Mouse (Mus musculus): ENCODE results near the gene Bach1. TPM values are rescaled to one million over a fixed set of nuclear protein-coding genes. Genes with fewer than 3 reads are reported as not detected.
A peak's percentile ranks its signal among the peaks of the same experiment; 100 is the strongest.

The Bach1 gene
- not detected in 2 replicates for polyA plus RNA-seq (2012; ENCODE audit: insufficient read depth, insufficient read length, low replicate concordance, missing spikeins)

DNA sequence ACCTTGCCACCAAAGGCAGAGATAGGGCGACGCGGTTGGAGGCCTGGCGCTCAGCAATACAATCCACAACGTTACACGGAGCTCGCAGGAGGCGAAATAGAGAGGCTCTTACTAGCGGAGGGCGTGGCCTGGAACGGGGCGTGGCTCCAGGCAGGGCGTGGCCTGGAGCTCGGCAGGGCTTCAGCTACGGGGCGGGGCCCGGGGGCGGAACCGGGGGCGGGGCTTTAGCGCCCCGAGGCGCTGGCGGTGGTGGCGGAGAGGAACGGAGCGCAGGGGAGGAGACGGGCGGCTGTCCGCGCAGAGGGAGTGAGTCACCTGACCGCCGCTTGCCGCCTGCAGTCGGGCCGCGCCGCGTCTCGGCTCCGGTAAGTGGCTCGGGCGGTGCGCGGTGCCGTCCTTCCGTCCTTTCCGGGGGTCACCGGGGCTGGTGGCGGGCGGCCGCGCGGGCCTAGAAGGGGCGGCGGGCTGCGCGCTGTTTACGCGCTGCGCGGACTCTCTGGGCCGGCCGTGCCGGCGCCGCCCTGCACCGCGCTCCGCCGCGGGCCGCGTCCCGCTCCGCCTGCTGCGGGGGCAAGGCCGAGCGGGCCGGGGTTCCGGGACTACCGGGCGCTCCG, at the start of gene Bach1:
Gene Bach1 (plus strand): TSS at position 254 of the 614 bp plus-strand sequence.
- peak within 1 kb of the TSS; percentile 93 for H3K4me3 ChIP-seq (ENCODE audit: insufficient read depth, low read depth, low read length)
- WGBS, result under 1% methylated on average over 83 of the region's 84 CpGs
- peak; percentile 83 for TF ChIP-seq POLR2A (IDR thresholded peaks at IDR 0.05; ENCODE audit: insufficient read depth, low read depth, low read length)
- TF ChIP-seq CTCF (IDR thresholded peaks at IDR 0.05; ENCODE audit: insufficient read depth, low read depth, low read length), result no peak
- peak within 1 kb of the TSS; percentile 78 for H3K27ac ChIP-seq (ENCODE audit: insufficient read depth, low read depth, low read length)
- peaks cover 10% of the 10 kb centered on the region for H3K4me1 ChIP-seq (ENCODE audit: control insufficient read depth, insufficient read depth, low read length)

DNA sequence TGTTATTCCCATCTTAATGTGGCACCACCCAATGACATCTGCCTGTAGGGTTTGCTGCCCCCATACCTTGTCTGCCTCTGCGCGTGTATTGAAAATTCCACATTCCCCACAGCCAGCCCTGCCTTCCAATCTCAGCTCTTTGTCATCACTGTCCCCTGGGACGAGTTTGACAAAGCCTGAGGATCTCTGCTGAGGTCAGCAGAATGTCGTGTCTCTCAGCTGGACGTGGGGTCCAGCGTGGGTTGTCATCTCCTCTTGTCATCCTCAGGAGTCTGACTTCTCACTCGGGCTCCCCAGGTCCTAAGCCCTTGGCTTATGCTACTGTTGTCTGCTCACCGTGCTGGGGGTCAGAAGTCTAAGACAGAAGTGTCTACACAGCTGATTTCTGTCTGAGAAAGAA, 46.4 kb upstream of the Bach1 start:
- no peak overlapping the region for H3K27ac ChIP-seq (ENCODE audit: insufficient read depth, low read depth, low read length)
- H3K4me1 ChIP-seq (ENCODE audit: control insufficient read depth, insufficient read depth, low read length), result no peaks in the 10 kb centered on the region
- 87% methylated on average over 8 of the region's 8 CpGs for WGBS
- TF ChIP-seq CTCF (IDR thresholded peaks at IDR 0.05; ENCODE audit: insufficient read depth, low read depth, low read length), result no peak
- TF ChIP-seq POLR2A (IDR thresholded peaks at IDR 0.05; ENCODE audit: insufficient read depth, low read depth, low read length), result no peak
- no peak overlapping the region for H3K4me3 ChIP-seq (ENCODE audit: insufficient read depth, low read depth, low read length)

DNA sequence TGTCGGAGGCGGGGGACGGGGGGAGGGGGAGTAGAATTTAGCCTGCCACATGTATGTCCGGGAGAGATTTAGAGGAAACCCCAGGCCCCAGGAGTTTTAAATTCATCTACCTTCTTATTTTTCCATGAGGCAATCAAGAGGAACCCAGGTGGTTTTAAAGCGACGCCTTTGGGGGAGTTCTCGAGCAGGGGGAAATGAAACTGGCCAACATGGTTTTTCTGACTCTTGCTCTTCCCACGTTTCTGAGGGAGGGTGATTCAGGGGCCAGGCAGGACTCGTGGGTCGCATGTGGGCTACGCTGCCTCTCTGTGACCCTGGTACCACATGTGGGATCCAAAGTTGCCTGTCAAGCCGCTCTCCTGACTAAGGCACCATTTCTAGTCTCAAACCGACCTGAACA, 45.8 kb upstream of the Bach1 start:
- no peaks in the 10 kb centered on the region for H3K4me1 ChIP-seq (ENCODE audit: control insufficient read depth, insufficient read depth, low read length)
- H3K27ac ChIP-seq (ENCODE audit: insufficient read depth, low read depth, low read length), result no peak overlapping the region
- H3K4me3 ChIP-seq (ENCODE audit: insufficient read depth, low read depth, low read length), result no peak overlapping the region
- no peak for TF ChIP-seq POLR2A (IDR thresholded peaks at IDR 0.05; ENCODE audit: insufficient read depth, low read depth, low read length)
- TF ChIP-seq CTCF (IDR thresholded peaks at IDR 0.05; ENCODE audit: insufficient read depth, low read depth, low read length), result no peak
- WGBS, result 92% methylated on average over 13 of the region's 13 CpGs

DNA sequence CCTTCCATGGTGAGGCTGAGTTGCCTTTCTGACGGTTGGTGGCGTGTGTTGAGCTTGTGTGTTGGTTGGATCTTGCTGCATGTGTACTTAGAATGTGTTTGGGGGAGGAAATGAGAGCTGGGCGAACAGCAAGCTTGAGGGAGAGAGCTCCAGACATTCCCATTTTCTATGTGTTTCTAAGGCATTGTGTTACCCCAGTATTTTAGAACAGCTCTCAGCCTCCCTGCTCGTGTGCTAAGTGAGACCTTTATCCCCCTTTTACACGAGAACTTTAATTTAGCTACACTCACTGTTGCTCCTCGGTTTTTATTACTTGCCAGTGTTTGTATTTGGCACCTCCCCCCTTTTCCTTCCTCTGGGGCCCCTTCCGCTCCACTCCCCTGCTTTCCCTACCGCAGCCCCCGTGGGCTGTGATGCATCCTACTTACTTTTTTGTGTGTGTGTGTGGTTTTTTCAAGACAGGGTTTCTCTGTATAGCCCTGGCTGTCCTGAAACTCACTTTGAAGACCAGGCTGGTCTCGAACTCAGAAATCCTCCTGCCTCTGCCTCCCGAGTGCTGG, 44.6 kb upstream of the Bach1 start:
- WGBS, result 67% methylated on average over 11 of the region's 11 CpGs

DNA sequence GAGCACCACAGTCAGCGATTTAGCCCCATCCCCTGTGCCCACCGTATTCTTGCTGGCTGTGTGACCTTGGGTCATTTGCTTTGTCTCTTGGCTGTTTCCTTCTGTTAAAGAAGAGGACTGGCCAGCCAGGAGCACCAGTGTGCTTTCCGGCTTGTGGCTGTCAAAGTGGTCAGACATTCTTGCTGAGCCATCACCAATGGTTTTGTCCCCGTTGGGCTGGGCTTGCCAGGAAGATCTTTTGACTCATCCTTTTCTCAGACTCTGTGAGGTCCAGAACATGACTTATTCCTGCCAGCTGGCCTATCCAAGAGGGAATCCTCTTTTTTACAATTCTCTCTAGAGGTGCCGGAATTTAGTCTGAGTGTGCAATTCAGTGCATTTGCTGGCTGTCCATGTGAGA, 43.7 kb upstream of the Bach1 start:
- Histone ChIP-seq H3K27ac (ENCODE audit: insufficient read depth, low read depth, low read length) (no peak overlapping the region), H3K4me1 (ENCODE audit: control insufficient read depth, insufficient read depth, low read length) (0 out of 2 replicates have a peak, but pooled peaks cover 4% of the 10 kb centered on the region), H3K4me3 (ENCODE audit: insufficient read depth, low read depth, low read length) (no peak overlapping the region)
- TF ChIP-seq CTCF (IDR thresholded peaks at IDR 0.05; ENCODE audit: insufficient read depth, low read depth, low read length) (no peak), POLR2A (IDR thresholded peaks at IDR 0.05; ENCODE audit: insufficient read depth, low read depth, low read length) (no peak)
- 87% methylated on average over 5 of the region's 5 CpGs for WGBS

More for the DNA sequence above, 44.6 kb upstream of the Bach1 start:
- no peak overlapping the region for H3K27ac ChIP-seq (ENCODE audit: insufficient read depth, low read depth, low read length)
- 0 out of 2 replicates have a peak, but pooled peaks cover 4% of the 10 kb centered on the region for H3K4me1 ChIP-seq (ENCODE audit: control insufficient read depth, insufficient read depth, low read length)
- TF ChIP-seq CTCF (IDR thresholded peaks at IDR 0.05; ENCODE audit: insufficient read depth, low read depth, low read length) (no peak), POLR2A (IDR thresholded peaks at IDR 0.05; ENCODE audit: insufficient read depth, low read depth, low read length) (no peak)
- H3K4me3 ChIP-seq (ENCODE audit: insufficient read depth, low read depth, low read length), result no peak overlapping the region

DNA sequence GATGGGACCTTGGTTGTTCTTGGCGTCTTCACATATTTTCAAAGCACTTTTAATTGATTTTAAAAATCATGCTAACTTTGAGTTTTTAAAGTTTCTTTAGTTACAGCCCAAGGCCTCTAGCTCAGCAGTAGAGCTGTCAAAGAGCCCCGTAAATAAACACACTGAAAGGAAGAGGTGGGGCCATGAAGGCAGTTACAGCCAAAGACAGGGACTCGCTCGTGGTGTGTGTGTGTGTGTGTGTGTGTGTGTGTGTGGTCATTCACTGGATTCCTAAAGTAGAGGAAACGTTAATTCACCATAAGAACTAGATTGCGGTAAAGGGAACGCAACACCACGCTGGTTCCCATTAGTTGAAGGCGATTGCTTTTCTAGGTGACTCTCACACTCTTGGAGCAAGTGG, 43.2 kb upstream of the Bach1 start:
- no peak overlapping the region for H3K4me3 ChIP-seq (ENCODE audit: insufficient read depth, low read depth, low read length)
- H3K4me1 ChIP-seq (ENCODE audit: control insufficient read depth, insufficient read depth, low read length), result 0 out of 2 replicates have a peak, but pooled peaks cover 4% of the 10 kb centered on the region
- 79% methylated on average over 9 of the region's 9 CpGs for WGBS
- no peak overlapping the region for H3K27ac ChIP-seq (ENCODE audit: insufficient read depth, low read depth, low read length)
- TF ChIP-seq CTCF (IDR thresholded peaks at IDR 0.05; ENCODE audit: insufficient read depth, low read depth, low read length) (no peak), POLR2A (IDR thresholded peaks at IDR 0.05; ENCODE audit: insufficient read depth, low read depth, low read length) (no peak)

DNA sequence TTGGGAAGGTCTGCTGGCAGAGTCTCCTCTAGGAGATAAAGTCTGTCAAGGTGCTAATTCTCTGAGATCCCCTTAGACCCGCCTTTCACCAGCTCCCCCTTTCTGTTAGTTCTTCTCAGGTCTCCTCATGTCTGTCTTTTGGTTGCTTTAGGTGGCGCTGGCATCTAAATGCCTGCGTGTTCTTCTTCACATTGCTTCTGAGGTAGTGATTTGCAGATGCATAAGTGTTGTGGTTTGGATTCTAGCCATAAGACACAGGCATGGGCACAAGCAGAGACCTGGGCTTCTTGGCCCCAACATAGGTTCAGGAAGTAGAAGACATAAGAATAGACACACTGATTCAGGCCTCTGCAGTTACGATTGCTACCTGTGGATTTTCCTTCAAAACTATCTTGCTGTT, 42.0 kb upstream of the Bach1 start:
- Histone ChIP-seq H3K4me3 (ENCODE audit: insufficient read depth, low read depth, low read length) (no peak overlapping the region), H3K27ac (ENCODE audit: insufficient read depth, low read depth, low read length) (no peak overlapping the region), H3K4me1 (ENCODE audit: control insufficient read depth, insufficient read depth, low read length) (peaks cover 4% of the 10 kb centered on the region; the same call in 1 of the 2 replicates)
- TF ChIP-seq CTCF (IDR thresholded peaks at IDR 0.05; ENCODE audit: insufficient read depth, low read depth, low read length) (no peak), POLR2A (IDR thresholded peaks at IDR 0.05; ENCODE audit: insufficient read depth, low read depth, low read length) (no peak)
- 93% methylated on average over 4 of the region's 4 CpGs for WGBS

DNA sequence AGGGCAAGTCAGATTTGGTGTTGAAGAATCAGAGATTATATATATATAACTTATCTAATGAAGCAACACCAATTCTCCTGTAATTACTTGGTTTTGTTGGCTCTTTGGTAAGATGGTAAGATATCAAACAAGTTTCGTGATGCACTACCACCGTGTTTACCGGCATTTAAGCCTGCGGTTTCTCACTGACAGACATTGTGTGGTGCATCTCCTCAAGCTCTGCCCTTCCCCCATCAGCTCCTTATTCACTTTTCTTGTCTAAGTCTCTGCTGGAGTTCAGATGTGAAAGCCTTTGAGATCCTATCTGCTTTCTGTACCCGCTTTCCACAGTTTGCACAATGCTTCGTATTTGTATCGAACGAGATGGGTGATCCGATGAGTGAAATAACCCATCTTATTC, 41.5 kb upstream of the Bach1 start:
- no peak overlapping the region for H3K4me3 ChIP-seq (ENCODE audit: insufficient read depth, low read depth, low read length)
- TF ChIP-seq CTCF (IDR thresholded peaks at IDR 0.05; ENCODE audit: insufficient read depth, low read depth, low read length) (no peak), POLR2A (IDR thresholded peaks at IDR 0.05; ENCODE audit: insufficient read depth, low read depth, low read length) (no peak)
- H3K27ac ChIP-seq (ENCODE audit: insufficient read depth, low read depth, low read length), result no peak overlapping the region
- peaks cover 4% of the 10 kb centered on the region; the same call in 1 of the 2 replicates for H3K4me1 ChIP-seq (ENCODE audit: control insufficient read depth, insufficient read depth, low read length)
- 95% methylated on average over 9 of the region's 9 CpGs for whole genome bisulfite sequencing

DNA sequence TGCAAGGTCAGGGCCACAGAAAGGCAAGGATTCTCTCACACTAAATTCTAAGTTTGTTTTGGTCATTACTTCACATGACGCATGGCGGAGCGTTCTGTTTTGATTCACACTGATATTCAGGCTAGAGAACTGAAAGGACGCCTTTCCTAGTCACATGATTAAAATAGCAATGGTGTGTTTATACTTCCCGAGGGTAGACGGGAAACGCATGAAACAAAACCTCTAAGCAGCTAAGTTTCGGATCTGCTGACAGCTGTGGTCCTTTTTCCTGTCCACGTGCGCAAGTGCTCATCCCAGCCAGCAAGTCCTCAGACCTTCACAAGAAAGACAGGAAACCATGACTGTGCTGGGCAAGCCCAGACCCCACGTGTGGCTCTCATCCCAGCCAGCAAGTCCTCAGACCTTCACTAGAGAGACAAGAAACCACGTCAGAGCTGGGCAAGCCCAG, 37.7 kb upstream of the Bach1 start:
- TF ChIP-seq CTCF (IDR thresholded peaks at IDR 0.05; ENCODE audit: insufficient read depth, low read depth, low read length) (no peak), POLR2A (IDR thresholded peaks at IDR 0.05; ENCODE audit: insufficient read depth, low read depth, low read length) (no peak)
- peaks cover 12% of the 10 kb centered on the region for H3K4me1 ChIP-seq (ENCODE audit: control insufficient read depth, insufficient read depth, low read length)
- H3K27ac ChIP-seq (ENCODE audit: insufficient read depth, low read depth, low read length), result no peak overlapping the region
- WGBS, result 73% methylated on average over 12 of the region's 12 CpGs
- H3K4me3 ChIP-seq (ENCODE audit: insufficient read depth, low read depth, low read length), result no peak overlapping the region

Measured in olfactory bulb, adult 2 months (tissue).